Mouse (Mus musculus) Patski (cell line): ENCODE measurements around the gene Aff3. TPM values are rescaled to one million over a fixed set of nuclear protein-coding genes. Genes with fewer than 3 reads are reported as not detected.

ENCODE experiments used
- ATAC-seq: fragments of 100-300 bp; one replicate; pipeline ENCODE4 v1.8.0; 2021
- CTCF ChIA-PET: fragments of 350-600 bp; sonication (Branson Sonifier 250); formaldehyde crosslinking; loops from one replicate; lab custom pipeline; 2022; ENCODE audit warnings: inconsistent platforms; lab: Charles Lee
- POLR2A ChIA-PET: fragments of 350-600 bp; sonication (Branson Sonifier 250); formaldehyde crosslinking; loops from one replicate; lab custom pipeline; 2022; ENCODE audit warnings: antibody characterized with exemption, inconsistent platforms; lab: Charles Lee
- DNase-seq: peaks from one replicate; pipeline ENCODE4 v3.0.0-alpha.2; 2011; ENCODE audit warnings: low read depth, low spot score
- H3K27me3 ChIP-seq: fragments of 371-371 bp; one replicate; pipeline ENCODE4 v1.5.1; 2021
- CTCF ChIP-seq: fragments of 100-300 bp; IDR thresholded peaks from one replicate; pipeline ENCODE4 v1.5.1; 2021
- in situ Hi-C: fragments of 300-500 bp; cut with MboI; formaldehyde crosslinking; loops from 3 replicates; pipeline ENCODE4 v1.11.1; 2018; ENCODE audit warnings: low pct_unique_long_range_greater_than_20kb, mixed read lengths
- polyA plus RNA-seq: library from polyadenylated mRNA; unstranded; gene quantifications from one replicate; pipeline ENCODE4 v1.2.3, GENCODE M21; 2021

Aff3 gene
- polyA plus RNA-seq, 1 experiment from 2014 or later = 0.39 TPM

DNA sequence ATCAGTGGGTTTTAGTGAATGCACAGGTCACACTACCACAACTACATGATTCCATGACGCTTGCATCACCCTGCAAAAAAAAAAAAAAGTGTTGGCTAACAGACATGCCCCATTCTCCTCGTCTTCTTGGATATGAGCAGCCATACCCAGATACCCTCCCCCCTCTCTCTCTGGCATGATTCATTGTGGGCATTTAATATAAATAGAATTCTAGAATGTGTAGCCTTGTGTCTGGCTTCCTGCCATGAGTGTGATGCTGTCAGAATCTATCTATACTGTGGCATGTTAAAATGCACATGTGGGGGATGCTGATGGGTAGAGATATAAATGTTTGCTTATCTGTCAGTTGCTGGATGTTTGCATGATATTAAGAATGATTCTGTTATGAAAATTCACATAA is 499.1 kb downstream of the Aff3 start:
- in situ Hi-C loops = no loop called here
- CTCF ChIA-PET = no interaction called here
- no peak for ATAC-seq
- DNase-seq = no peak
- TF ChIP-seq CTCF = no peak
- POLR2A ChIA-PET = no interaction called here
- peaks cover 10% of the 10 kb centered on the region for H3K27me3 ChIP-seq

DNA sequence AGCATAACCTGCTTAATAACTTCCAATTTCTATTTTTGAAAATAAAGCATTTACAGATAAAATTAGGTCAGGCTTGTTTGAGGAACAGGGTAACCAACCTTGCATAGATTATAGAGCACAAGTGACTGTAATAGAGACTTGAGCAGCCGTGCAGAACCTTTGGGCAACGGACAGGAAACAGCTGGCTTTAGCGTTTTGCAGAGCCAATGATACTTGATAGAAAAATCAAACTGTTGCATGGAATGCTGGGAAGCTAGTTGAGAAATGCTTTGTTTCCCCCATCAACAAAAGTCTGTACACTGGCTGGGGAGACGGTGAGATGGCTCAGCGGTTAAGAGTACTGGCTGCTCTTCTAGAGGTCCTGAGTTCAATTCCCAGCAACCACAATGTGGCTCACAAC is 514.7 kb downstream of the Aff3 start:
- ATAC-seq (no peak), DNase-seq (no peak)
- peaks cover 7% of the 10 kb centered on the region for H3K27me3 ChIP-seq
- POLR2A ChIA-PET = no interaction called here
- in situ Hi-C loops = no loop called here
- no peak for TF ChIP-seq CTCF
- CTCF ChIA-PET = interaction anchor here (1.1 kb wide), 1 partner anchor 8 kb away, joined by 4 read pairs; no protein-coding TSS in a partner anchor

DNA sequence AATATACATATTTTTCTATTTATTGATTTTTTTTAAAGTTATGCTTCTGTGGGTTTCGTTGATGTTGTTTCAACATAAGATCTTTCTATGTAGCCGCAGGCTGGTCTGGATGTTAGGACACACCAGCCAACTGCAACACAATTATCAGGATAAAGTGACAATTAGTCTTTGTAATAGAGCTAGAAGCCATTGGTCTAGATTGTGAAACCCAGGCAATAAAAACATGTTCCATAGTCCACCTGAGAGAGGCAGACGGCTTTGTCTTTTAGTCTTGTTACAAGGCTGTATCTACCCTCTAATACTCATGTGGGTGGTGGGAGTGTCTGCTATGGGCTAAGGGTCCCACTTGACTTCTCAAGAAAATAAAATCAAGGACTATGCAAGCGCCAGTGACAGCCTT is 518.7 kb downstream of the Aff3 start:
- TF ChIP-seq CTCF = no peak
- peaks cover 30% of the 10 kb centered on the region for H3K27me3 ChIP-seq
- ATAC-seq = no peak
- ChIA-PET CTCF (no interaction called here), POLR2A (no interaction called here)
- DNase-seq = no peak
- in situ Hi-C loops = no loop called here

DNA sequence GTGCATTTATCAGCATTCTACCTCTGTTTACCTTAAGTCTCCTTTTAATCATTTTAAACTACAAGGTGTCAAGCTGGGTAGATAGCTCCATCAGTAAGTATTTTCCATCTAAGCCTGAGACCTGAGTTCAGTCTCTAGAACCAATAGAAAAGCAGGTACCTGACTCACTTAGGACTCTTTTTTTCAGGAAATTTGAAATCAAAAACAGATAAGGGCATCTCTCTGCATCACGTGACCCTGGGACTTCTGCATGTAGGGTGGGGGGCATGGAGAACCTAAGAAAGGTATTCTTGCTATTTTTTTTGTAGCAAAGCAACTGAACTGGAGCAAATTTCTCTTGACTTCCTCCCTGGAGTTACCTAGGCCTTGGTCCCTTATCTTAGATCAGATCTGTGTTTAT is 523.4 kb downstream of the Aff3 start:
- CTCF ChIA-PET = interaction anchor here (1.9 kb wide), 1 partner anchor 9 kb away, joined by 4 read pairs; no protein-coding TSS in a partner anchor

DNA sequence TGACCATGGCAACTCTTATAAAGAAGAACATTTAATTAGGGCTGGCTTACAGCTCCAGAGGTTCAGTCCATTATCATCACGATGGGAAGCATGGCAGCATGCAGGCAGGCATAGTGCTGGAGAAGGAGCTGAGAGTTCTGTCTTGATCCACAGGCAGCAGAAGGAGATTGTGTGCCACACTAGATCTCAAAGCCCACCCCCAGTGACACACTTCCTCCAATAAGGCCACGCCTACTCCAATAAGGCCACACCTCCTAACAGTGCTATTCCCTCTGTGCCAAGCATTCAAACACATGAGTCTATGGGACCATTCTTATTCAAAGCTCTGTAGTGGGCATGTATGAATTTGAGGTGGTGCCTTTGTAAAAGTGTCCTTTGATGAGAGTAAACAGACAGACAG is 523.8 kb downstream of the Aff3 start:
- TF ChIP-seq CTCF = no peak
- ChIA-PET POLR2A (interaction anchor here (1.1 kb wide), 1 partner anchor 16 kb away, joined by 4 read pairs; no protein-coding TSS in a partner anchor), CTCF (interaction anchor here (1.9 kb wide), 1 partner anchor 10 kb away, joined by 4 read pairs; no protein-coding TSS in a partner anchor)
- no peak for ATAC-seq
- peaks cover 32% of the 10 kb centered on the region for H3K27me3 ChIP-seq
- in situ Hi-C loops = no loop called here
- DNase-seq = no peak

More for the DNA sequence above, 523.4 kb downstream of the Aff3 start:
- ATAC-seq (no peak), DNase-seq (no peak)
- POLR2A ChIA-PET = interaction anchor here (1.1 to 1.2 kb wide), 2 partner anchors 15 to 129 kb away, joined by 3 to 4 read pairs; no protein-coding TSS in a partner anchor
- in situ Hi-C loops = no loop called here
- TF ChIP-seq CTCF = no peak
- peaks cover 32% of the 10 kb centered on the region for H3K27me3 ChIP-seq

DNA sequence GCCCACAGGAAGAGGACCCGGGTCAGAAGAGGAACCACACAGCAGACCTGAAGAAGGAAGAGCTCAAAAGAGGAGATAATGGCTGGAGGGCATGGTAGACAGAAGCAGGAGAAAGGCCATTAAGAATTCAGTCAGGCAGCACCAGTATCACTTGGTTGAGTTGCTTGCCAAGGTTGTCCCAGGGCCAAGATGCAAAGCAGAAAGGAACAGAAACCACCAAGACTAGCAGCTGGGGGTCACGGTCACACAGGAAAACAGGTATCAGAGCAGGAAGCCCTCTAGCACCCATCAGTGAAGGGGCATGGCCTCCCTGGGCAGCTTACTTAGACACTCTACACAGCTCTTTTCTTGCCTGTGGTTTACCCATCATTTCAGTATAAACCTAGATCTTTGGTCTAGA is 525.4 kb downstream of the Aff3 start:
- no peak for TF ChIP-seq CTCF
- peaks cover 27% of the 10 kb centered on the region for H3K27me3 ChIP-seq
- DNase-seq = no peak
- ChIA-PET CTCF (no interaction called here), POLR2A (no interaction called here)
- in situ Hi-C loops = no loop called here
- no peak for ATAC-seq

DNA sequence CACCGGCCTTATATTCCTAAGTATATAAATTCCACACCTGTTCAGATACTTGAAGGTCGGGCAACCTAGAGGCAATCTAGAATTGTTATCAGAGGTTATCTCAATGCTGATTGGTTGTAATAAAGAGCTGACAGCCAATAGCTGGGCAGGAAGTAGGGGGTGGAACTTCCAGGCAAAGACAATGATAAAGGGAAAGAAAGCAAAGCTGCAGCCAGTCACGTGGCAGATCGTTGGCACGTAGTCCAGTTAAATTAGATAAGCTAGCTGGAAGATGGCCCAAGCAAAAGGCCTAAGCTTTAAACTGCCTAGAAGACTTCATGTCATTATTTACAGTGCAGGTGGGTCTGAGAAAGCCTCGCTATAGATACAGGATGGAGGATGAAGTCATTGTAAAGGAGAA is 531.8 kb downstream of the Aff3 start:
- peaks cover 13% of the 10 kb centered on the region for H3K27me3 ChIP-seq
- POLR2A ChIA-PET = no interaction called here
- in situ Hi-C loops = no loop called here
- ATAC-seq (no peak), DNase-seq (no peak)
- CTCF ChIA-PET = no interaction called here
- no peak for TF ChIP-seq CTCF

DNA sequence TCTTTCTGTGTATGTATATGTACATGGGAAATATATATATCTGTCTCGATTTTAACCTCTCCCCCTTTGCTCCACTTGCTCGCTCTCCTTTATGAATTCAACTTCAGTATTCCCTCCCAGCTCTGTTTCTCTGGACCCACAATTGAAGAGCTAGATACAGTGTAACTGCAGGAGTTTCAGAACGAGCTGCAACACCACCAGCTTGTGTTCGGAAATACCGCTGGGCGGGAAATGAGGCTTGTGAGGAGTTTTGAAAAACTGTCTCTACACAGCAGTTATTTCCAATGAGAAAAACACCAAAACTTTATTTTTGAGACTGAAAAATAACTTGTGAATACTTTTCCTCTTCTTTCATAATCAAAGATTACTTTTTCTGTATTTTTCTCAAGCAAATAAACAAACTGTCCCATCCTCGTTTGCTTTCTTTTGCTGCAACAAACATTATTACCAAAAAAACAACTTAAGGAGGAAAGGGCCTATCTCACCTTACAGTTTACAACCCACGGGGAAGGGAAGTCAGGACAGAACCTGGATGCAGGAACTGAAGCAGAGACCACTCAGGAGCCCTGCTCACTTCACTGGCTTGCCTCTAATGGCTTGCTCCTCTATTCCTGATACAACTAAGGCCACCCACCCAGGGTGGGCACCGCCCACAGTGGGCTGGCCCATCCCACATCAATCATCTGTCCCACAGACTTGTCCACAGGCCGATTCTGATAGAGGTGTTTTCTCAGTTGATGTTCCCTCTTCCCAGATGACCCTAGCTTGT is 533.9 kb downstream of the Aff3 start:
- TF ChIP-seq CTCF = no peak
- in situ Hi-C loops = no loop called here
- ChIA-PET POLR2A (no interaction called here), CTCF (interaction anchor here (1.6 kb wide), 1 partner anchor 9 kb away, joined by 5 read pairs; no protein-coding TSS in a partner anchor)
- DNase-seq (no peak), ATAC-seq (no peak)
- peaks cover 13% of the 10 kb centered on the region for H3K27me3 ChIP-seq

DNA sequence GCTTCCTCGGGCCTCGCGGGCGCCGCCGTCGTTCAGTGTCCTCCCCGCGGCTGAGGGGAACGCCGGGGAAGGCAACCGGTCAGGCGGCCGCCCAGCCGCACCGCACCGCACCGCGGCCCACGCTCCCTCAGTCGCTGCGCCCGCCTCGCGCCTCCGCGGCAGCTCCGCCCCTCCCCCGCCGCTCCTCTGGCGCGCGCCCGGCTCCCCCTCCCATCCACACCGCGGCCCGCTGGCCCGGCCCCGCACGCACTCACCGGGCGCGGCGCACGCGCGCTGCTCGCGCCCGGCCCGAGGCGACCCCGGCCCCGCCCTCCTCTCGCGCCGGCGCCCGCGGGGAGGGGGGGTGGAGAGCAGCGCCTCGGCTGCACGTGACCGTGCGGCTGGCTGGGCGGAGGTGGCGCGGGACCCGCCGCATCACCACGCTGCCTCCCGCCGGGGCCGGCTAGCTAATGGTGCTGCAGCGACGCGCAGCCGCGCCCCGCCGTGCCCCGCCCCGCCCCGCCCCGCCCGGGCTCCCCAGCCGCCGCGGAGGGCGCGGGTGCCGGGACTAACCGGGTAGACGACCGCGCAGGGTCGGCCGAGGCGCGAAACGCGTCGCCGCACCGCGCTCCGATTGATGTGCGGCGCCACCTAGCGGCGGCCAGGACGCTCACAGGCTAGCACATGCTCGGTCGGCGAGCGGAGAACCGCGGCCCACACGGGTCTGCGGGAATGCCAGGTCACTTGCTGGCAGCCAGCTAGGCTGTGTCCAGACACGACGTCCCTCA is 535.1 kb downstream of the Aff3 start, which contains the start of gene Rev1:
Rev1 (minus strand) TSS at position 301 of the 767 bp plus-strand sequence.
- TF ChIP-seq CTCF = peak; percentile 99
- DNase-seq (peak; percentile 28), ATAC-seq (peak; percentile 93)
- in situ Hi-C loops = loop anchor here (10.0 kb wide), 1 partner anchor 255 kb away; the partner anchor contains the start of gene Lipt1
- ChIA-PET CTCF (no interaction called here), POLR2A (no interaction called here)
- peaks cover 10% of the 10 kb centered on the region for H3K27me3 ChIP-seq

DNA sequence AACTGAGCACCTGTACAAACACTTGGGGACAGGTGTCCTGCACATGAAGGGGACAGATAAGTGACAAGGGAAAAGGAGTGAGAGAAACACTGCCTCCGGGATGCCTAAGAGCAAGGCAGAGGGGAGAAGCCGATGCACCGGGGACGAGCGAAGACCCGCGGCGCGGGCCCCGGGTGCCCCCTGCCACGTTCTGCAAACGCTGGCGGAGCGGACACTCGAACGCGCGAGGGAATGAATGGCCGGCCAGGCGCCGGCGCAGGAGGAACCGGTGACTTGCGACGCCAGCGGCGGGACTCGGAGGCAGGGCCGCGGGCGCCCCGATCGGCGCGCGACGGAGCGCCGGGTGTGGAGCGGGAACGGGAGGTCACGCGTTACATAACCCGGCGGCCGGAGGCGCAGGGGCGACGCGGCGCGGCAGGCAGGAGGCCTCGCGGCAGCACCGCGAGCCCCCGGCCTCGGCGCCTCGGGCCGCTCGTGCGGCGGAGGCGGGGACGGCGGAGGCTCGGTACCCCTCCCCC is 535.8 kb downstream of the Aff3 start:
- ChIA-PET POLR2A (no interaction called here), CTCF (no interaction called here)
- DNase-seq = no peak
- in situ Hi-C loops = loop anchor here (10.0 kb wide), 1 partner anchor 254 kb away; the partner anchor contains the start of gene Lipt1
- no peak for TF ChIP-seq CTCF
- peak; percentile 17 for ATAC-seq
- H3K27me3 ChIP-seq = peaks cover 6% of the 10 kb centered on the region

Other genes with a start within 250 kb of the Aff3 start
- gene Lonrf2, start 171.8 kb upstream of the Aff3 start, polyA plus RNA-seq = 0.62 TPM
- gene Chst10, start 233.2 kb upstream of the Aff3 start, polyA plus RNA-seq = 7.7 TPM